In genomic region chr8:25306769-25307491, GRCm38 (mm10) we compare ENCODE assay signal across 9 mouse cellular contexts.
DNase-seq lines count a peak whose midpoint lies in the region; ATAC-seq and TF ChIP-seq lines count a peak whose summit lies in the region.
"Had no signal": no experiment of that assay in that cellular context is flagged by ENCODE, and none has a peak within 500 bp of the region (broad histone marks: within the 10 kb centered on the region; RNA-seq: fewer than 3 reads in every experiment).

No protein-coding gene starts in this region.

- H3K4me2 ChIP-seq in neural tube, embryonic 13.5 days = no peak overlapping the region

- intact Hi-C loops in heart, postnatal 25 days (cut with DNase I) = no loop called here

- peaks cover 28% of the 10 kb centered on the region for H3K4me1 ChIP-seq in neural tube, embryonic 13.5 days (replicated peaks)
- 0 out of 2 replicates have a peak, but pooled peaks cover 11% of the 10 kb centered on the region for H3K4me1 ChIP-seq in olfactory bulb, adult 2 months (ENCODE audit: control insufficient read depth, insufficient read depth, low read length)

- H3K9ac ChIP-seq in neural tube, embryonic 13.5 days = no peak overlapping the region

- TF ChIP-seq CTCF in olfactory bulb, adult 2 months (IDR thresholded peaks at IDR 0.05; ENCODE audit: insufficient read depth, low read depth, low read length) = no peak

- H3K9me3 ChIP-seq in neural tube, embryonic 13.5 days = no peaks in the 10 kb centered on the region
- H3K9me3 ChIP-seq: megakaryocyte, embryonic 14.5 days had no signal

- H3K27me3 ChIP-seq in neural tube, embryonic 13.5 days = no peaks in the 10 kb centered on the region

- DNase-seq in cerebellum, postnatal 10 days = peak; percentile 26 to 54
- no peak for DNase-seq in cerebellum, adult 8-10 months
- no peak for DNase-seq in neural tube, embryonic 10.5 days (ENCODE audit: extremely low spot score, low spot score)
- DNase-seq in heart, postnatal 25 days (ENCODE audit: low spot score) = peak; percentile 14
- DNase-seq in thymus, postnatal 0 days (ENCODE audit: low spot score) = no peak
- DNase-seq in thymus, postnatal 14 days = no peak

- TF ChIP-seq POLR2A in olfactory bulb, adult 2 months (IDR thresholded peaks at IDR 0.05; ENCODE audit: insufficient read depth, low read depth, low read length) = no peak

- WGBS in neural tube, embryonic 13.5 days = 62% methylated on average over 15 of the region's 15 CpGs
- 64% methylated on average over 15 of the region's 15 CpGs for WGBS in olfactory bulb, adult 2 months

- no peak for ATAC-seq in neural tube, embryonic 13.5 days (ENCODE audit: low read depth)

- no peak overlapping the region for H3K4me3 ChIP-seq in neural tube, embryonic 13.5 days
- H3K4me3 ChIP-seq in olfactory bulb, adult 2 months (ENCODE audit: insufficient read depth, low read depth, low read length) = no peak overlapping the region
- H3K4me3 ChIP-seq: megakaryocyte, embryonic 14.5 days had no signal

- peak overlapping the region; percentile 67 for H3K27ac ChIP-seq in neural tube, embryonic 13.5 days (replicated peaks)
- 0 out of 2 replicates have a peak overlapping the region, but pooled peaks have one; percentile 5 for H3K27ac ChIP-seq in olfactory bulb, adult 2 months (ENCODE audit: insufficient read depth, low read depth, low read length)

- H3K36me3 ChIP-seq in neural tube, embryonic 13.5 days = no peaks in the 10 kb centered on the region

Comparison
In these comparisons a context has a peak if more than half of its experiments do, and no peak if none do; other contexts are left out.
1. DNase-seq: peak in cerebellum, postnatal 10 days (2 of 2) and heart, postnatal 25 days (single experiment); none in cerebellum, adult 8-10 months (single experiment), neural tube, embryonic 10.5 days (single experiment), thymus, postnatal 0 days (single experiment) and thymus, postnatal 14 days (single experiment).